Mouse (Mus musculus) myocyte (in vitro differentiated cells): ENCODE results near the gene Vmn1r16. TPM values are rescaled to one million over a fixed set of nuclear protein-coding genes. Genes with fewer than 3 reads are reported as not detected.
"Not testable (repeated sequence)": the region's sequence is repeated elsewhere in the genome, so short reads cannot be mapped to it uniquely, and the experiment has no call there.

Experiments used
- H3K27me3 ChIP-seq: one replicate; pipeline ENCODE4 v1.6.1; 2011; ENCODE audit not compliant: control insufficient read depth, insufficient read depth, insufficient read length
- H3K36me3 ChIP-seq: one replicate; pipeline ENCODE4 v1.6.1; 2011; ENCODE audit not compliant: control insufficient read depth, insufficient read depth
- H3K4me2 ChIP-seq: one replicate; pipeline ENCODE4 v1.6.1; 2011; ENCODE audit warnings: low read depth, control low read depth
- H3K4me3 ChIP-seq: one replicate; pipeline ENCODE4 v1.5.1; 2011; ENCODE audit warnings: mild to moderate bottlenecking, control low read depth, moderate library complexity
- H3K79me2 ChIP-seq: one replicate; pipeline ENCODE4 v1.6.1; 2011; ENCODE audit not compliant: control insufficient read depth, insufficient read depth
- H3ac ChIP-seq: one replicate; pipeline ENCODE4 v1.6.1; 2011; ENCODE audit not compliant: control insufficient read depth, insufficient read length
- CEBPB ChIP-seq: IDR thresholded peaks from 2 replicates; pipeline ENCODE4 v1.6.1; 2011; ENCODE audit warnings: mild to moderate bottlenecking, moderate library complexity; ENCODE audit not compliant: poor library complexity, insufficient read depth, severe bottlenecking
- E2F4 ChIP-seq: IDR thresholded peaks from one replicate; pipeline ENCODE4 v1.6.1; 2011; ENCODE audit warnings: mild to moderate bottlenecking, control low read depth, moderate library complexity; ENCODE audit not compliant: insufficient read depth
- MAX ChIP-seq: IDR thresholded peaks from one replicate; pipeline ENCODE4 v1.6.1; 2011; ENCODE audit warnings: low read depth, mild to moderate bottlenecking, control low read depth
- MYOD1 ChIP-seq, 3 experiments: IDR thresholded peaks; one replicate each; pipeline ENCODE4 v1.6.1; 2011; ENCODE audit warnings: control low read depth in 2 of 3, low read depth in 2 of 3, mild to moderate bottlenecking in 2 of 3, moderate library complexity in 1 of 3; ENCODE audit not compliant: insufficient read length in 2 of 3, control insufficient read depth in 1 of 3
- MYOG ChIP-seq, 3 experiments: IDR thresholded peaks; one replicate each; pipeline ENCODE4 v1.6.1; 2011; ENCODE audit warnings: control low read depth in 2 of 3, low read depth in 2 of 3, mild to moderate bottlenecking in 2 of 3; ENCODE audit not compliant: insufficient read length in 2 of 3, control insufficient read depth in 1 of 3, insufficient read depth in 1 of 3
- POLR2A ChIP-seq: IDR thresholded peaks from one replicate; pipeline ENCODE4 v1.6.1; 2011; ENCODE audit warnings: low read depth, mild to moderate bottlenecking, control low read depth, moderate library complexity; ENCODE audit not compliant: insufficient read length
- POLR2AphosphoS2 ChIP-seq: IDR thresholded peaks from one replicate; pipeline ENCODE4 v1.6.1; 2011; ENCODE audit warnings: low read depth, control low read depth; ENCODE audit not compliant: insufficient read length
- REST ChIP-seq: IDR thresholded peaks from one replicate; pipeline ENCODE4 v1.6.1; 2011; ENCODE audit warnings: mild to moderate bottlenecking, control low read depth, moderate library complexity; ENCODE audit not compliant: insufficient read depth, insufficient read length
- SRF ChIP-seq: IDR thresholded peaks from one replicate; pipeline ENCODE4 v1.6.1; 2011; ENCODE audit warnings: low read depth; ENCODE audit not compliant: control insufficient read depth, insufficient read length
- TCF12 ChIP-seq: IDR thresholded peaks from one replicate; pipeline ENCODE4 v1.6.1; 2011; ENCODE audit warnings: mild to moderate bottlenecking, control low read depth; ENCODE audit not compliant: poor library complexity, insufficient read depth, severe bottlenecking
- TCF3 ChIP-seq: IDR thresholded peaks from one replicate; pipeline ENCODE4 v1.6.1; 2011; ENCODE audit warnings: low read depth, control low read depth; ENCODE audit not compliant: insufficient read length
- USF1 ChIP-seq: IDR thresholded peaks from one replicate; pipeline ENCODE4 v1.6.1; 2011; ENCODE audit warnings: low read depth, mild to moderate bottlenecking, control low read depth, moderate library complexity
- polyA plus RNA-seq: library from polyadenylated mRNA; unstranded; fragments of >200 nt; fragmentation: generic; extraction: Trizol; gene quantifications from one replicate; pipeline ENCODE4 v1.2.1, GENCODE M21; 2012; ENCODE audit warnings: missing spikeins

The Vmn1r16 gene
- polyA plus RNA-seq: not detected

- no peak within 1 kb of the TSS for H3ac ChIP-seq
- no peaks in the 10 kb centered on the region for H3K36me3 ChIP-seq
- no peaks in the 10 kb centered on the region for H3K79me2 ChIP-seq
- H3K4me3 ChIP-seq: no peak within 1 kb of the TSS
- no peak within 1 kb of the TSS for H3K4me2 ChIP-seq
- H3K27me3 ChIP-seq: no peaks in the 10 kb centered on the region
- TF ChIP-seq TCF12: no peak
These were observed at the start of gene Vmn1r16 for GRCm38 (mm10) chr6:57329394-57329793. Gene Vmn1r16, minus strand, starts transcription at chr6:57329494.

- no peaks in the 10 kb centered on the region for H3K79me2 ChIP-seq
- no peaks in the 10 kb centered on the region for H3K27me3 ChIP-seq
- H3K4me2 ChIP-seq: no peak overlapping the region
- H3K4me3 ChIP-seq: no peak overlapping the region
- no peak overlapping the region for H3ac ChIP-seq
- TF ChIP-seq POLR2A: no peak
- no peak for TF ChIP-seq SRF
- no peak for TF ChIP-seq USF1
- TF ChIP-seq E2F4: no peak
- no peak for TF ChIP-seq TCF12
- TF ChIP-seq CEBPB: no peak
- no peak for TF ChIP-seq MAX
- TF ChIP-seq POLR2AphosphoS2: no peak
- no peak for TF ChIP-seq REST
- H3K36me3 ChIP-seq: no peaks in the 10 kb centered on the region
These were observed 38.2 kb upstream of the Vmn1r16 start for GRCm38 (mm10) chr6:57367496-57367895.

GRCm38 (mm10) chr6:57365866-57366265 is 36.6 kb upstream of the Vmn1r16 start:
- H3K79me2 ChIP-seq, H3K4me2 ChIP-seq, H3K4me3 ChIP-seq, H3ac ChIP-seq, H3K27me3 ChIP-seq, H3K36me3 ChIP-seq: not testable (repeated sequence)

- H3K4me2 ChIP-seq: no peak within 1 kb of the TSS
- no peaks in the 10 kb centered on the region for H3K27me3 ChIP-seq
- H3K4me3 ChIP-seq: no peak within 1 kb of the TSS
- no peak within 1 kb of the TSS for H3ac ChIP-seq
- no peaks in the 10 kb centered on the region for H3K36me3 ChIP-seq
- H3K79me2 ChIP-seq: no peaks in the 10 kb centered on the region
- TF ChIP-seq MYOD1 (IDR thresholded peaks at IDR 0.05; ENCODE audit: control insufficient read depth in 1 of 3, insufficient read length in 2 of 3, low read depth in 2 of 3) (no peak), USF1 (no peak), MAX (no peak), TCF3 (no peak), MYOG (IDR thresholded peaks at IDR 0.05; ENCODE audit: control insufficient read depth in 1 of 3, insufficient read depth in 1 of 3, insufficient read length in 2 of 3, low read depth in 2 of 3) (no peak), SRF (no peak), CEBPB (no peak)
These were observed 34.3 kb upstream of the Vmn1r16 start, which contains the start of gene Vmn1r17 for GRCm38 (mm10) chr6:57363627-57364026. Gene Vmn1r17, minus strand, starts transcription at chr6:57363727.

GRCm38 (mm10) chr6:57356864-57357263 is 27.6 kb upstream of the Vmn1r16 start:
- Histone ChIP-seq H3K36me3 (no peaks in the 10 kb centered on the region), H3ac (no peak overlapping the region), H3K4me3 (no peak overlapping the region), H3K4me2 (no peak overlapping the region), H3K27me3 (no peaks in the 10 kb centered on the region), H3K79me2 (no peaks in the 10 kb centered on the region)
- TF ChIP-seq MYOD1 (IDR thresholded peaks at IDR 0.05; ENCODE audit: control insufficient read depth in 1 of 3, insufficient read length in 2 of 3, low read depth in 2 of 3): no peak
- no peak for TF ChIP-seq REST
- no peak for TF ChIP-seq E2F4
- no peak for TF ChIP-seq TCF12
- no peak for TF ChIP-seq USF1
- no peak for TF ChIP-seq CEBPB
- TF ChIP-seq SRF: no peak
- no peak for TF ChIP-seq MAX
- TF ChIP-seq POLR2AphosphoS2: no peak
- no peak for TF ChIP-seq MYOG (IDR thresholded peaks at IDR 0.05; ENCODE audit: control insufficient read depth in 1 of 3, insufficient read depth in 1 of 3, insufficient read length in 2 of 3, low read depth in 2 of 3)
- TF ChIP-seq TCF3: no peak
- no peak for TF ChIP-seq POLR2A

- Histone ChIP-seq H3K4me2 (no peak overlapping the region), H3K79me2 (no peaks in the 10 kb centered on the region), H3ac (no peak overlapping the region), H3K36me3 (no peaks in the 10 kb centered on the region), H3K4me3 (no peak overlapping the region), H3K27me3 (no peaks in the 10 kb centered on the region)
- TF ChIP-seq TCF3 (no peak), SRF (no peak), MYOG (IDR thresholded peaks at IDR 0.05; ENCODE audit: control insufficient read depth in 1 of 3, insufficient read depth in 1 of 3, insufficient read length in 2 of 3, low read depth in 2 of 3) (no peak), E2F4 (no peak), USF1 (no peak), POLR2AphosphoS2 (no peak), CEBPB (no peak), TCF12 (no peak), POLR2A (no peak), MAX (no peak), MYOD1 (IDR thresholded peaks at IDR 0.05; ENCODE audit: control insufficient read depth in 1 of 3, insufficient read length in 2 of 3, low read depth in 2 of 3) (no peak), REST (no peak)
These were observed 3.1 kb downstream of the Vmn1r16 start for GRCm38 (mm10) chr6:57326176-57326575.
